Mouse (Mus musculus) liver, embryonic 15.5 days (tissue): ENCODE data around the gene Hfe. TPM values are rescaled to one million over a fixed set of nuclear protein-coding genes. Genes with fewer than 3 reads are reported as not detected.
A peak's percentile ranks its signal among the peaks of the same experiment; 100 is the strongest.
"Not testable (repeated sequence)": the region's sequence is repeated elsewhere in the genome, so short reads cannot be mapped to it uniquely, and the experiment has no call there.

Source experiments
- ATAC-seq: fragments of 200-750 bp; cut with Nextera tagmentation; 2 replicates; pipeline ENCODE4 v1.8.0; 2017; ENCODE audit warnings: moderate number of reproducible peaks, mild to moderate bottlenecking, moderate library complexity; ENCODE audit not compliant: insufficient read depth
- H3K27ac ChIP-seq: fragments of 300-500 bp; sonication (generic); replicated peaks from 2 replicates; pipeline ENCODE4 v1.5.1; 2015; ENCODE audit warnings: mild to moderate bottlenecking, inconsistent platforms
- H3K27me3 ChIP-seq: fragments of 300-500 bp; sonication (generic); 2 replicates; pipeline ENCODE4 v1.6.1; 2015; ENCODE audit warnings: mild to moderate bottlenecking, inconsistent platforms
- H3K36me3 ChIP-seq: fragments of 300-500 bp; sonication (generic); replicated peaks from 2 replicates; pipeline ENCODE4 v1.6.1; 2015; ENCODE audit warnings: moderate library complexity, mild to moderate bottlenecking, inconsistent platforms
- H3K4me1 ChIP-seq: fragments of 300-500 bp; sonication (generic); replicated peaks from 2 replicates; pipeline ENCODE4 v1.6.1; 2015; ENCODE audit warnings: inconsistent platforms
- H3K4me2 ChIP-seq: fragments of 300-500 bp; sonication (generic); 2 replicates; pipeline ENCODE4 v1.6.1; 2015; ENCODE audit warnings: moderate library complexity, mild to moderate bottlenecking, inconsistent platforms
- H3K4me3 ChIP-seq: fragments of 300-500 bp; sonication (generic); replicated peaks from 2 replicates; pipeline ENCODE4 v1.5.1; 2015; ENCODE audit warnings: mild to moderate bottlenecking, inconsistent platforms
- H3K9ac ChIP-seq: fragments of 300-500 bp; sonication (generic); 2 replicates; pipeline ENCODE4 v1.6.1; 2015; ENCODE audit warnings: moderate library complexity, mild to moderate bottlenecking, inconsistent platforms
- H3K9me3 ChIP-seq: fragments of 300-500 bp; sonication (generic); replicated peaks from 2 replicates; pipeline ENCODE4 v1.6.1; 2016; ENCODE audit warnings: inconsistent platforms
- WGBS: fragments of 180-500 bp; shearing (Covaris S2); methylation state at CpG from one replicate; pipeline ENCODE4 v1.1.7; 2015; ENCODE audit warnings: mixed read lengths; ENCODE audit not compliant: insufficient replicate concordance; 5-methylcytosine and 5-hydroxymethylcytosine counted together
- polyA plus RNA-seq: library from polyadenylated mRNA; unstranded; fragments of >200 nt; fragmentation: Nextera tagmentation; extraction: Ambion mirVana; gene quantifications from 2 replicates; pipeline ENCODE4 v1.2.1, GENCODE M21; 2015

Hfe gene
- polyA plus RNA-seq, 1 experiment from 2014 or later: 13.6 TPM

DNA sequence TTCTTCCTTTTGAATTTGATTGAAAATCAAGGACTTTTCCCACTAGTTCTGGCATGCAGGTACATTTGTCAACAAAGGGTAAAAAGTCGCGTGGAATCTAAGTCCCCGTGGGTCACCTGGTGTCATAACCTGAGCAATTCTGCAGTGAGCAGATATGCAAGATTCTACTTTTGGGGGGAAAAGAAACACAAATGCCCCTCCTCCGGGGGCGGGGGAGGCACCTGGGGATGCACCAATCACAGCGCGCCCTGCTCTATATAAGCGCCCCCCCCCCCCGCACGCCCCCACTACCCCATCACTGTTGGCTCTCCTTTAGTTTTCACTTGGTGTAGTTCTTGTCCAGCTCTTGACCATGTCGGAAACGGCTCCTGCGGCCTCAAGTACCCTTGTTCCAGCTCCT lies 15.1 kb downstream of the Hfe start, which contains the start of gene Hist1h1t:
Gene Hist1h1t, plus strand, starts transcription at position 301 of the 400 bp plus-strand sequence.
- Histone ChIP-seq H3K9me3 (no peaks in the 10 kb centered on the region), H3K27me3 (no peaks in the 10 kb centered on the region), H3K4me3 (peak within 1 kb of the TSS; percentile 30), H3K4me2 (peak within 1 kb of the TSS; percentile 70), H3K4me1 (peaks cover 42% of the 10 kb centered on the region), H3K9ac (peak within 1 kb of the TSS; percentile 55), H3K36me3 (peaks cover 16% of the 10 kb centered on the region), H3K27ac (peak within 1 kb of the TSS; percentile 99)
- 49% methylated on average over 13 of the region's 13 CpGs for WGBS
- no peak for ATAC-seq

GRCm38 (mm10) chr13:23694956-23695355 lies 15.7 kb downstream of the Hfe start:
- H3K9me3 ChIP-seq: no peaks in the 10 kb centered on the region
- H3K9ac ChIP-seq: no peak overlapping the region
- ATAC-seq: no peak
- peaks cover 17% of the 10 kb centered on the region for H3K36me3 ChIP-seq
- 80% methylated on average over 9 of the region's 9 CpGs for WGBS
- H3K27me3 ChIP-seq: no peaks in the 10 kb centered on the region
- no peak overlapping the region for H3K4me3 ChIP-seq
- no peak overlapping the region for H3K4me2 ChIP-seq
- peaks cover 43% of the 10 kb centered on the region for H3K4me1 ChIP-seq
- H3K27ac ChIP-seq: no peak overlapping the region

GRCm38 (mm10) chr13:23693856-23694440 lies 16.7 kb downstream of the Hfe start:
- no peaks in the 10 kb centered on the region for H3K27me3 ChIP-seq
- 67% methylated on average over 6 of the region's 6 CpGs for WGBS
- H3K4me2 ChIP-seq: no peak overlapping the region
- H3K27ac ChIP-seq: no peak overlapping the region
- ATAC-seq: no peak
- H3K4me3 ChIP-seq: no peak overlapping the region
- H3K9me3 ChIP-seq: no peaks in the 10 kb centered on the region
- H3K9ac ChIP-seq: no peak overlapping the region
- H3K36me3 ChIP-seq: peaks cover 17% of the 10 kb centered on the region
- peaks cover 45% of the 10 kb centered on the region for H3K4me1 ChIP-seq

GRCm38 (mm10) chr13:23689459-23689858 lies 21.2 kb downstream of the Hfe start:
- 15% methylated on average over 2 of the region's 2 CpGs for WGBS
- H3K9ac ChIP-seq: peak overlapping the region; percentile 39; the same call in 1 of the 2 replicates
- peak overlapping the region; percentile 27; the same call in 1 of the 2 replicates for H3K4me2 ChIP-seq
- no peaks in the 10 kb centered on the region for H3K27me3 ChIP-seq
- H3K27ac ChIP-seq: peak overlapping the region; percentile 11
- H3K4me1 ChIP-seq: peaks cover 37% of the 10 kb centered on the region
- no peak for ATAC-seq
- peaks cover 17% of the 10 kb centered on the region for H3K36me3 ChIP-seq
- no peak overlapping the region for H3K4me3 ChIP-seq
- H3K9me3 ChIP-seq: no peaks in the 10 kb centered on the region

DNA sequence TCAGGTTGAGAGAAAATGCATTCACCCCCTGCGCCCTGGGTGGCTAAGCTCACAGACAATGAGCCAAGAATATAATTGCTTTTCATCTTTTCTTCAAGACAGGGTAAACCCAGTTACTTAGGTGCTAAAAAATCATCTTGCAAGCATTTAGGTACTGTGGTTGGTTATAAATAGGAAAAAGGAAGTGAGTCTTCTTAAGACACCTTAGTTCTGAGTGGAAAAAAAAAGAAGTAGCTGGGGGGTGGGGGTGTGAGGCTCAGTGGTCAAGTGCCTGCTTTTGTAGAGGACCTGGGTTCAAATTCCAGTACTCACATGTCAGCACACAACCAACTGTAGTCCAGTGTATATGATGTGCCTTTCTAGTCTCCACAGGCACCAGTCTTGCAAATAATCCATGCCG lies 21.7 kb downstream of the Hfe start:
- H3K27me3 ChIP-seq: no peaks in the 10 kb centered on the region
- no peak overlapping the region for H3K9ac ChIP-seq
- H3K4me2 ChIP-seq: peak overlapping the region; percentile 7; the same call in 1 of the 2 replicates
- 88% methylated on average over 2 of the region's 2 CpGs for WGBS
- peaks cover 17% of the 10 kb centered on the region for H3K36me3 ChIP-seq
- peaks cover 37% of the 10 kb centered on the region for H3K4me1 ChIP-seq
- no peak overlapping the region for H3K4me3 ChIP-seq
- H3K9me3 ChIP-seq: no peaks in the 10 kb centered on the region
- 0 out of 2 replicates have a peak overlapping the region, but pooled peaks have one; percentile 30 for H3K27ac ChIP-seq
- no peak for ATAC-seq

- H3K27ac ChIP-seq: peak overlapping the region; percentile 51
- peak overlapping the region; percentile 51 for H3K4me2 ChIP-seq
- 83% methylated on average over 7 of the region's 7 CpGs for WGBS
Observed at GRCm38 (mm10) chr13:23687907-23688306, 22.7 kb downstream of the Hfe start.

DNA sequence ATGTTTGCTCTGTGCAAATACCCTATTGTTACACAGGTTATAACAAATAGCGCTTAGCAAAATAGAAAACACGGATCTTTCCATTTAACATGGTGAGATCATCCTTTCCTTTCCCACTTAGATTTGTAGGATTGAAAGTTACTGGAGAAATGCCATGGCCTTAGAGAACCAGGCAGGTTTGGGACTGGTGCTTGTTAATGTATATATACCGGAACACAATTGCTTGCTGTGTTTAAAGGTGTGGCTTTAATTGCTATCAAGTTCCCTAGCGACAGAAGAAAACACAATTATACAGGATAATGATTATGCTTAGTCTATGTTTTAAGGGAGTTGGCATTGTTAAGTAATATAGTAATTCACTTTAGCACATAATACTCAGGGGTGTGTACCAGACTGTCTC lies 23.5 kb downstream of the Hfe start:
- Histone ChIP-seq H3K36me3 (peaks cover 12% of the 10 kb centered on the region), H3K27ac (0 out of 2 replicates have a peak overlapping the region, but pooled peaks have one; percentile 41), H3K4me1 (peaks cover 44% of the 10 kb centered on the region), H3K27me3 (no peaks in the 10 kb centered on the region), H3K4me2 (peak overlapping the region; percentile 51), H3K4me3 (peak overlapping the region; percentile 24; the same call in 1 of the 2 replicates), H3K9me3 (no peaks in the 10 kb centered on the region), H3K9ac (0 out of 2 replicates have a peak overlapping the region, but pooled peaks have one; percentile 32)
- no peak for ATAC-seq
- 81% methylated on average over 4 of the region's 4 CpGs for WGBS

More at GRCm38 (mm10) chr13:23687907-23688306, 22.7 kb downstream of the Hfe start:
- Histone ChIP-seq H3K9me3 (no peaks in the 10 kb centered on the region), H3K9ac (no peak overlapping the region), H3K4me1 (peaks cover 37% of the 10 kb centered on the region), H3K27me3 (no peaks in the 10 kb centered on the region), H3K4me3 (0 out of 2 replicates have a peak overlapping the region, but pooled peaks have one; percentile 7), H3K36me3 (peaks cover 12% of the 10 kb centered on the region)
- no peak for ATAC-seq

DNA sequence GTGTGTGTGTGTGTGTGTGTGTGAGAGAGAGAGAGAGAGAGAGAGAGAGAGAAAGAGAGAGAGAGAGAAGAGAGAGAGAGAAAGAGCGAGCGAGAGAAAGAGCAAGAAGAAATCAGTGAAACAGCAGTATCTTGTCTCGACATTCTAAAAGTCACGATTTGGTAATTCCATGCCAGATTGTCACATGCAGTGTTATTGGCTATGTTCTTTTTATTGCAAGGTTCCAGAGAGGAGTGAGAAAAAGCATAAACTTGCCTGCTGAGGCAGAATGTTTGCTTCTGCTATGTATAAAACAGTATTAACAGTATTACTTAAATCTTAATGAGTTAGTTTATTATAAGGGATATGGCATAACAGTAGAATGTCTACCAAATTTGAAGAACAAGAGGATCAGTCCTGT lies 24.7 kb downstream of the Hfe start:
- H3K4me3 ChIP-seq: peak overlapping the region; percentile 63
- peaks cover 51% of the 10 kb centered on the region for H3K4me1 ChIP-seq
- H3K9ac ChIP-seq: peak overlapping the region; percentile 72
- H3K9me3 ChIP-seq: no peaks in the 10 kb centered on the region
- 29% methylated on average over 4 of the region's 4 CpGs for WGBS
- ATAC-seq: no peak
- peak overlapping the region; percentile 100 for H3K27ac ChIP-seq
- no peaks in the 10 kb centered on the region for H3K27me3 ChIP-seq
- peak overlapping the region; percentile 68 for H3K4me2 ChIP-seq
- H3K36me3 ChIP-seq: 0 out of 2 replicates have a peak, but pooled peaks cover 4% of the 10 kb centered on the region

DNA sequence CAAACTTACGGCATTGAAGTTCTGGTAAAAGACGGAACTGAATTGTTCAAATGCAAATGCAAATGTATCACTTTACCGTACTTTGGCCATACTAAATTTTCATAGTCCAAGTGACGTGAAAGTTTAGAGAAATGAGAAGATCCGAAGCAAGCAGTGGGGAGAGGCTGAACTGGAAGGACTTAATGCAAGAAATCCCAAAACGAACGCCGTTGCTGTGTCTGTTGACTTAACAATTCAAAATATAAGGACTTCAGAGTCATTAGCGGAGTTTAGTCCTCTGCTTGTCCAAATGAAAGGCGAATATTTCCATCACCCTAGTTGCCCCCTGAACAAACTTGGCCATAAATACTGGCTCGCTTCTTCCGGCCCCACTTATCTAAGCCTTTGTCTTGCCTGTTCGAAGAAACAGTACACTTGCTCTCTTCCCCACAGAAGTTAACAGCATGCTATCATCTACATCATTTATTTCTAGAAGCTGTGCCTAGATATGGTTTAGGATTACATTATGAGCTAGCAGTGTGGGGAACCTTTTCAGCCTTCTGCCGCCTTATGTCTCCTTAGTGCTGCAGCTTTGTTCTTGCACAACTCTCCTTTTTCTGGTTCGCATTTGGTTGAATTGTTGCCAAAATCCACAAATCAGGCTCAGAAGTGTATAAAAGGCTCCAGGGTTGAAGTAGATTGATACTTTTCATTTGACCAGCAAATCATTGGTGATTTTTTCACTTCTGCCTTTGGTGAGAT lies 25.4 kb downstream of the Hfe start:
- Histone ChIP-seq H3K36me3 (no peaks in the 10 kb centered on the region), H3K4me2 (peak overlapping the region; percentile 68), H3K4me3 (peak overlapping the region; percentile 63), H3K27me3 (no peaks in the 10 kb centered on the region), H3K9ac (peak overlapping the region; percentile 72), H3K9me3 (no peaks in the 10 kb centered on the region), H3K27ac (peak overlapping the region; percentile 100), H3K4me1 (peaks cover 52% of the 10 kb centered on the region)
- ATAC-seq: no peak
- 5% methylated on average over 15 of the region's 15 CpGs for WGBS

DNA sequence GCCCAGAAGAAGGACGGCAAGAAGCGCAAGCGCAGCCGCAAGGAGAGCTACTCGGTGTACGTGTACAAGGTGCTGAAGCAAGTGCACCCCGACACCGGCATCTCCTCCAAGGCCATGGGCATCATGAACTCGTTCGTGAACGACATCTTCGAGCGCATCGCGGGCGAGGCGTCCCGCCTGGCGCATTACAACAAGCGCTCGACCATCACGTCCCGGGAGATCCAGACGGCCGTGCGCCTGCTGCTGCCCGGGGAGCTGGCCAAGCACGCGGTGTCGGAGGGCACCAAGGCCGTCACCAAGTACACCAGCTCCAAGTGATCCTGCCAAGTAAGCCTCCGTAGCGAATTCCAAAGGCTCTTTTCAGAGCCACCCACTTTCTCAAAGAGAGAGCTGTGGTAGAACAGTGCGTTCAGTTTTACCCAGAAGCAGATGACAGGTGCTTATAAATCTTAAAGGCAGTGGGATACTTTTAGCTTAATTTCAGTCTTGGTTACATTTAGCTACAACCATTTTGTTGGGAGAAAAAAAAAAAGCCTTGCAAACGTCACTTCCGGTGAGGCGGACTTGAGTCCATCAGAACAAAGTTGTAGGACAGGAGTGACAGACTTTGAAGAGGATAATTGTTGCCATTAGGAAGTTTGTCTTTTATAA lies 26.2 kb downstream of the Hfe start:
- Histone ChIP-seq H3K4me2 (peak overlapping the region; percentile 68), H3K4me3 (peak overlapping the region; percentile 63), H3K9ac (peak overlapping the region; percentile 72), H3K27ac (peak overlapping the region; percentile 100), H3K4me1 (peaks cover 54% of the 10 kb centered on the region)
- not testable (repeated sequence) for H3K9me3 ChIP-seq, ATAC-seq, H3K36me3 ChIP-seq, H3K27me3 ChIP-seq
- WGBS: under 1% methylated on average over 23 of the region's 37 CpGs
